Mouse (Mus musculus): ENCODE measurements around the gene Rpl31. TPM values are rescaled to one million over a fixed set of nuclear protein-coding genes. Genes with fewer than 3 reads are reported as not detected.

The Rpl31 gene
- polyA plus RNA-seq, 1 experiment from 2014 or later, result 432 TPM

- no peak for ATAC-seq (ENCODE audit: low FRiP score)
- H3K27me3 ChIP-seq, result peaks cover 3% of the 10 kb centered on the region; the same call in 1 of the 2 replicates
- 85% methylated on average over 6 of the region's 6 CpGs for WGBS
- no peaks in the 10 kb centered on the region for H3K36me3 ChIP-seq
- H3K27ac ChIP-seq, result no peak overlapping the region
- no peak overlapping the region for H3K9ac ChIP-seq
- no peak overlapping the region for H3K4me2 ChIP-seq (replicated peaks)
- H3K4me1 ChIP-seq, result no peaks in the 10 kb centered on the region
- no peaks in the 10 kb centered on the region for H3K9me3 ChIP-seq (replicated peaks)
- no peak overlapping the region for H3K4me3 ChIP-seq
Measured at GRCm38 (mm10) chr1:39340156-39340555, 27.5 kb upstream of the Rpl31 start.

DNA sequence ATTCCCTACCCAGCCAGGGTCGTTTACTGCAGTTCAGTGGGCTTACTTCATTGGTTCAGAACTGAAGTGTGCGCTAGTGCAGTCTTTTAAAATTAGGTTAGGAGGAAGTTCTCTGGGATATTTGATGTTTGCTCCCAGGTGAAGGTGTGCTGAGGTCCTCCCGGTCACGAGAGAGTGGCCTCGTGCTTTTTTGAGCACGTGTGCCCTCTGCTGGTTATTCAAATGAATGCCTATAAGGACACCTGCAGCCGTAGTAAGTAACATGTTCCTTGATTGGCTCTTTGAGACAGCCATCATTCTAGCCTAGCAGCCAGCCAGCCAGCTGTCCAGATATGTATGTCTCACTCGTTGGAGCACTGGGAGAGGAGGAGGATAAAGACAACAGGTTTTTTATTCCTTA is 27.0 kb upstream of the Rpl31 start:
- no peak overlapping the region for H3K4me2 ChIP-seq (replicated peaks)
- H3K27me3 ChIP-seq, result peaks cover 3% of the 10 kb centered on the region; the same call in 1 of the 2 replicates
- H3K4me3 ChIP-seq, result no peak overlapping the region
- WGBS, result 24% methylated on average over 8 of the region's 8 CpGs
- no peak overlapping the region for H3K27ac ChIP-seq
- no peaks in the 10 kb centered on the region for H3K9me3 ChIP-seq (replicated peaks)
- no peak for ATAC-seq (ENCODE audit: low FRiP score)
- H3K4me1 ChIP-seq, result no peaks in the 10 kb centered on the region
- no peak overlapping the region for H3K9ac ChIP-seq
- no peaks in the 10 kb centered on the region for H3K36me3 ChIP-seq

GRCm38 (mm10) chr1:39341807-39342206 is 25.8 kb upstream of the Rpl31 start:
- no peaks in the 10 kb centered on the region for H3K9me3 ChIP-seq (replicated peaks)
- H3K4me1 ChIP-seq, result no peaks in the 10 kb centered on the region
- H3K36me3 ChIP-seq, result no peaks in the 10 kb centered on the region
- peaks cover 3% of the 10 kb centered on the region; the same call in 1 of the 2 replicates for H3K27me3 ChIP-seq
- no peak for ATAC-seq (ENCODE audit: low FRiP score)
- H3K9ac ChIP-seq, result no peak overlapping the region
- H3K4me3 ChIP-seq, result no peak overlapping the region
- no peak overlapping the region for H3K4me2 ChIP-seq (replicated peaks)
- H3K27ac ChIP-seq, result no peak overlapping the region
- 76% methylated on average over 4 of the region's 4 CpGs for WGBS

GRCm38 (mm10) chr1:39343242-39343641 is 24.4 kb upstream of the Rpl31 start:
- 80% methylated on average over 5 of the region's 5 CpGs for WGBS

GRCm38 (mm10) chr1:39344981-39345600 is 22.6 kb upstream of the Rpl31 start:
- Histone ChIP-seq H3K36me3 (no peaks in the 10 kb centered on the region), H3K4me3 (no peak overlapping the region), H3K27me3 (no peaks in the 10 kb centered on the region), H3K4me1 (0 out of 2 replicates have a peak, but pooled peaks cover 2% of the 10 kb centered on the region), H3K27ac (no peak overlapping the region), H3K9me3 (replicated peaks) (no peaks in the 10 kb centered on the region), H3K4me2 (replicated peaks) (no peak overlapping the region), H3K9ac (no peak overlapping the region)
- no peak for ATAC-seq (ENCODE audit: low FRiP score)
- 65% methylated on average over 21 of the region's 21 CpGs for WGBS

More at GRCm38 (mm10) chr1:39343242-39343641, 24.4 kb upstream of the Rpl31 start:
- H3K27ac ChIP-seq, result no peak overlapping the region
- H3K4me3 ChIP-seq, result no peak overlapping the region
- H3K4me1 ChIP-seq, result no peaks in the 10 kb centered on the region
- no peak overlapping the region for H3K4me2 ChIP-seq (replicated peaks)
- H3K9ac ChIP-seq, result no peak overlapping the region
- H3K9me3 ChIP-seq (replicated peaks), result no peaks in the 10 kb centered on the region
- H3K36me3 ChIP-seq, result no peaks in the 10 kb centered on the region
- no peak for ATAC-seq (ENCODE audit: low FRiP score)
- peaks cover 3% of the 10 kb centered on the region; the same call in 1 of the 2 replicates for H3K27me3 ChIP-seq

DNA sequence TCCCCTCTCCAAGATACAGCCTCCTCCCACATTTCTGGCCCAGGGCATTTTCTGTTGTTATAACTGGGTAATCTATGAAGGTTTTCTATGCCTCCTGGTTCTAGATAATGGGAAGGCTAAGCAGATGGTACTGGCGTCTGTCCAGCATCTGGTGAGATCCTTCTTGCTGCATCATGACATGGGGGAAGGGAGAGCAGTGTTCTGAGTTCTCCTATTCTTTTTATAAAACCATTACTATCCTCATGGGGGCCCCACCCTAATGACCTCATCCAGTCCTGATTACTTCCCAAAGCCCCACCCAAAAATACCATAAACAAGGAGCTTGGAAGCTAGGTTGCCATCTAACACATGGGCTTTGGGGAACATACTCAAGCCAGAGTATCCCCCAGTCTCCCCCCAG is 18.6 kb upstream of the Rpl31 start:
- no peak for ATAC-seq (ENCODE audit: low FRiP score)
- no peak overlapping the region for H3K4me2 ChIP-seq (replicated peaks)
- 76% methylated on average over 1 of the region's 1 CpGs for WGBS

GRCm38 (mm10) chr1:39349427-39349826 is 18.2 kb upstream of the Rpl31 start:
- H3K36me3 ChIP-seq, result no peaks in the 10 kb centered on the region
- ATAC-seq (ENCODE audit: low FRiP score), result no peak
- no peaks in the 10 kb centered on the region for H3K27me3 ChIP-seq
- 87% methylated on average over 7 of the region's 7 CpGs for WGBS
- no peak overlapping the region for H3K4me2 ChIP-seq (replicated peaks)
- 0 out of 2 replicates have a peak, but pooled peaks cover 2% of the 10 kb centered on the region for H3K4me1 ChIP-seq
- no peaks in the 10 kb centered on the region for H3K9me3 ChIP-seq (replicated peaks)
- no peak overlapping the region for H3K9ac ChIP-seq
- H3K4me3 ChIP-seq, result no peak overlapping the region
- no peak overlapping the region for H3K27ac ChIP-seq

More for the DNA sequence above, 18.6 kb upstream of the Rpl31 start:
- Histone ChIP-seq H3K4me3 (no peak overlapping the region), H3K9ac (no peak overlapping the region), H3K36me3 (no peaks in the 10 kb centered on the region), H3K27me3 (no peaks in the 10 kb centered on the region), H3K9me3 (replicated peaks) (no peaks in the 10 kb centered on the region), H3K27ac (no peak overlapping the region), H3K4me1 (0 out of 2 replicates have a peak, but pooled peaks cover 2% of the 10 kb centered on the region)

DNA sequence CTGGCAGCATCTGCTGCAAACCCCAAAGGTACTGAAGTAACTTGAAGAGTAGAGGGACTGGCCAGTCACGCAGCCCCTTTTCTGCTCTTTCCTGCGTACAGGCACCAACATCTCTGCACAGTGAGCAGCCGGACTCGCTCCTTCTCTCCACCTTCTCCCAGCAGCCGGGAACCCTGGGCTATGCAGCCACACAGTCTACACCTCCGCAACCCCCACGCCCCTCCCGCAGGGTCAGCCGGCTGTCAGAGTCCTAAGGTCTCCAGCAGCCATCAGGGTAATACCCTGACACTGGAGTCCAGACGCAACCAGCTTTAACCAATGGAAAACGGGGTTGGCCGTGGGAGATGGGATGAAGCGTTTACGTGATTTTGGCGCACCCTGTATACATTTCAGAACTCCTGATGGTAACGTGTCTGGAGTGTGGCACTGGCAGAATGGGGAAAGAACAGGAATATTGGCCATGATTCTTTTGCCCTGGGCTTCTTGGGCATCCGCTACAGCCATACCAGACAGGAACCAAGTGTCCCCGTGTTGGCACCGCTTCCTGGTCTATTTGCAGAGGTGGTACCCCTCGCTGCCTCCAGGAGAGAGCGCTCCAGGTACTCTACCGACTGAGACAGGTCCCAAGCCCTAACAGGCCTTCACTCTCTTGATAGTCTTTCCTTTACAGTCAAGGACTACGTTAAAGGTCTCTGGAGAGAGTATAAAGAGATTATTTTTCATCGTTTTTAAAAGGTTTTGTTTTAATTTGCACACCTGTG is 5.7 kb upstream of the Rpl31 start:
- peak overlapping the region; percentile 46 for H3K4me2 ChIP-seq (replicated peaks)
- no peaks in the 10 kb centered on the region for H3K36me3 ChIP-seq
- no peak overlapping the region for H3K9ac ChIP-seq
- no peaks in the 10 kb centered on the region for H3K27me3 ChIP-seq
- peak overlapping the region; percentile 9 for H3K4me3 ChIP-seq
- H3K27ac ChIP-seq, result no peak overlapping the region
- H3K4me1 ChIP-seq, result peaks cover 9% of the 10 kb centered on the region
- H3K9me3 ChIP-seq (replicated peaks), result no peaks in the 10 kb centered on the region
- ATAC-seq (ENCODE audit: low FRiP score), result no peak
- WGBS, result 34% methylated on average over 24 of the region's 24 CpGs

- H3K36me3 ChIP-seq, result no peaks in the 10 kb centered on the region
- H3K27ac ChIP-seq, result no peak overlapping the region
- no peaks in the 10 kb centered on the region for H3K9me3 ChIP-seq (replicated peaks)
- ATAC-seq (ENCODE audit: low FRiP score), result no peak
- no peak overlapping the region for H3K4me3 ChIP-seq
- H3K27me3 ChIP-seq, result no peaks in the 10 kb centered on the region
- H3K4me1 ChIP-seq, result peaks cover 12% of the 10 kb centered on the region
- H3K9ac ChIP-seq, result no peak overlapping the region
- no peak overlapping the region for H3K4me2 ChIP-seq (replicated peaks)
- 57% methylated on average over 7 of the region's 7 CpGs for WGBS
Measured at GRCm38 (mm10) chr1:39362515-39362893, 5.1 kb upstream of the Rpl31 start.

DNA sequence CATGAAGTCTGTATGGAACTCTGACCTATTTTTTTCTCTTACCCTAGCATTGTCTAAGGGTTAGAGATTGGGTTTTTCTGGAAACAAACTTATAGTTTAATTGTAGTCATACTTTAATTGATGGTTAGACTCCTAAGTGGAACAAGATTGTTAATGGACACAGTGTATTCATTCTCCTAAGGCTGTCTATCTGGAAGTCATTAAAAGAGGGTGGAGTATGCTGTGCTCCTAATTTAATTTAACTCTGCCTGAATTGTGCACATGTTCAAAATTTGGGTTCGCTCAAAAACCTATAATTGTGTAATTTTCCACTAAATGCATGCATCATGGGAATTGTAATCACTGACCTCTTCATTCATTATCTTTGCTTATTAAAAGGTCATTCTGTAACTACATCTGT is 2.1 kb upstream of the Rpl31 start:
- 77% methylated on average over 1 of the region's 1 CpGs for WGBS
- peaks cover 9% of the 10 kb centered on the region for H3K36me3 ChIP-seq
- H3K4me2 ChIP-seq (replicated peaks), result no peak overlapping the region
- no peak overlapping the region for H3K27ac ChIP-seq
- no peak overlapping the region for H3K9ac ChIP-seq
- H3K4me3 ChIP-seq, result no peak overlapping the region
- H3K9me3 ChIP-seq (replicated peaks), result no peaks in the 10 kb centered on the region
- H3K4me1 ChIP-seq, result peaks cover 24% of the 10 kb centered on the region
- no peak for ATAC-seq (ENCODE audit: low FRiP score)
- no peaks in the 10 kb centered on the region for H3K27me3 ChIP-seq

DNA sequence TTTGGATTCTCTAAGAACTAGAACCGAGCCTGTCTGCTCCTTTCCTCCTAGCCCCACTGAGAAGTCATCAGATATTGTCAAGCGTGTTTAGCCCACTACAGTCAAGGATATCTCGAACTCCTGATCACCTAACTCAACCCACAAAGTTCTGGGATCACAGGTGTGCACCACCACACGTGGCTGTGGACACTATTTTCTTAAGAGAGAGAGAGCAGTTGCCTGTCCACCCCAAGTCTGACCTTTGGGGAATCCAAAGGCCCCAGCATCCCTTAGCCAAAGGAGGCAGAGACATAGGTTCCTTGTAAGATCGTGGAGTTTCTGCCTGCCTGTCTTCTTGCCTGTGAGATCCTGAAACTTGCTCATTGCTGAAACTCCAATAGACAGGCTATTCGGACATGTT is 597 bp upstream of the Rpl31 start:
- H3K4me3 ChIP-seq, result peak overlapping the region; percentile 68
- peak overlapping the region; percentile 55 for H3K9ac ChIP-seq
- peaks cover 24% of the 10 kb centered on the region for H3K36me3 ChIP-seq
- H3K27me3 ChIP-seq, result no peaks in the 10 kb centered on the region
- peak overlapping the region; percentile 26; the same call in 1 of the 2 replicates for H3K27ac ChIP-seq
- peak overlapping the region; percentile 54 for H3K4me2 ChIP-seq (replicated peaks)
- 24% methylated on average over 6 of the region's 6 CpGs for WGBS
- peak; percentile 32 for ATAC-seq (ENCODE audit: low FRiP score)
- peaks cover 20% of the 10 kb centered on the region for H3K4me1 ChIP-seq
- no peaks in the 10 kb centered on the region for H3K9me3 ChIP-seq (replicated peaks)

GRCm38 (mm10) chr1:39368267-39368841 is 712 bp downstream of the Rpl31 start:
- Histone ChIP-seq H3K27me3 (no peaks in the 10 kb centered on the region), H3K4me1 (peaks cover 19% of the 10 kb centered on the region), H3K9ac (peak overlapping the region; percentile 83), H3K4me3 (peak overlapping the region; percentile 68), H3K4me2 (replicated peaks) (peak overlapping the region; percentile 92), H3K9me3 (replicated peaks) (no peaks in the 10 kb centered on the region), H3K36me3 (peaks cover 37% of the 10 kb centered on the region), H3K27ac (peak overlapping the region; percentile 93)
- ATAC-seq (ENCODE audit: low FRiP score), result peak; percentile 62
- WGBS, result under 1% methylated on average over 34 of the region's 34 CpGs

Measured in hindbrain, embryonic 12.5 days (tissue).